Mouse (Mus musculus) stomach, embryonic 16.5 days (tissue): ENCODE data around the gene Por. TPM values are rescaled to one million over a fixed set of nuclear protein-coding genes. Genes with fewer than 3 reads are reported as not detected.

Experiments used
- ATAC-seq: fragments of 200-750 bp; cut with Nextera tagmentation; 2 replicates; pipeline ENCODE4 v1.8.0; 2017; ENCODE audit warnings: moderate number of reproducible peaks, moderate TSS enrichment; ENCODE audit not compliant: insufficient read depth, low FRiP score
- H3K27ac ChIP-seq: fragments of 300-500 bp; sonication (generic); 2 replicates; pipeline ENCODE4 v1.5.1; 2014; ENCODE audit warnings: low read length
- H3K27me3 ChIP-seq: fragments of 300-500 bp; sonication (generic); 2 replicates; pipeline ENCODE4 v1.6.1; 2014; ENCODE audit warnings: low read length, control low read depth, mixed read lengths; ENCODE audit not compliant: control insufficient read depth, insufficient read depth
- H3K36me3 ChIP-seq: fragments of 300-500 bp; sonication (generic); 2 replicates; pipeline ENCODE4 v1.6.1; 2014; ENCODE audit warnings: low read length; ENCODE audit not compliant: control insufficient read depth, insufficient read depth
- H3K4me1 ChIP-seq: fragments of 300-500 bp; sonication (generic); 2 replicates; pipeline ENCODE4 v1.6.1; 2014; ENCODE audit warnings: low read length, control low read depth, mixed read lengths; ENCODE audit not compliant: control insufficient read depth, insufficient read depth
- H3K4me2 ChIP-seq: fragments of 300-500 bp; sonication (generic); 2 replicates; pipeline ENCODE4 v1.6.1; 2014; ENCODE audit warnings: low read depth, low read length, mixed read lengths
- H3K4me3 ChIP-seq: fragments of 300-500 bp; sonication (generic); replicated peaks from 2 replicates; pipeline ENCODE4 v1.5.1; 2014; ENCODE audit warnings: mild to moderate bottlenecking, low read length
- H3K9ac ChIP-seq: fragments of 300-500 bp; sonication (generic); 2 replicates; pipeline ENCODE4 v1.6.1; 2014; ENCODE audit warnings: low read length
- H3K9me3 ChIP-seq: fragments of 300-500 bp; sonication (generic); replicated peaks from 2 replicates; pipeline ENCODE4 v1.6.1; 2016; ENCODE audit warnings: low read length, control low read depth; ENCODE audit not compliant: control insufficient read depth
- WGBS: fragments of 180-500 bp; shearing (Covaris S2); extraction: QIAGEN DNeasy Blood & Tissue Kit; methylation state at CpG from one replicate; pipeline ENCODE4 v1.1.7; 2014; 5-methylcytosine and 5-hydroxymethylcytosine counted together
- polyA plus RNA-seq: library from polyadenylated mRNA; unstranded; fragments of >200 nt; fragmentation: Nextera tagmentation; extraction: Ambion mirVana; gene quantifications from 2 replicates; pipeline ENCODE4 v1.2.1, GENCODE M21; 2015

The Por gene
- polyA plus RNA-seq, 1 experiment from 2014 or later, result 136 TPM

- no peak overlapping the region for H3K27ac ChIP-seq
- H3K9ac ChIP-seq, result no peak overlapping the region
- ATAC-seq, result no peak
- no peak overlapping the region for H3K4me2 ChIP-seq
- H3K4me1 ChIP-seq, result peaks cover 5% of the 10 kb centered on the region; the same call in 1 of the 2 replicates
- 0 out of 2 replicates have a peak, but pooled peaks cover 5% of the 10 kb centered on the region for H3K9me3 ChIP-seq
- no peaks in the 10 kb centered on the region for H3K36me3 ChIP-seq
- H3K4me3 ChIP-seq, result no peak overlapping the region
- no peaks in the 10 kb centered on the region for H3K27me3 ChIP-seq
- WGBS, result 82% methylated on average over 5 of the region's 5 CpGs
Measured at GRCm38 (mm10) chr5:135666890-135667289, 2.9 kb upstream of the Por start.

- WGBS, result 78% methylated on average over 7 of the region's 7 CpGs
- no peak overlapping the region for H3K9ac ChIP-seq
- no peak overlapping the region for H3K4me2 ChIP-seq
- H3K36me3 ChIP-seq, result no peaks in the 10 kb centered on the region
- ATAC-seq, result no peak
- 0 out of 2 replicates have a peak, but pooled peaks cover 5% of the 10 kb centered on the region for H3K9me3 ChIP-seq
- H3K4me1 ChIP-seq, result peaks cover 5% of the 10 kb centered on the region; the same call in 1 of the 2 replicates
- H3K4me3 ChIP-seq, result no peak overlapping the region
- H3K27ac ChIP-seq, result no peak overlapping the region
- no peaks in the 10 kb centered on the region for H3K27me3 ChIP-seq
Measured at GRCm38 (mm10) chr5:135668071-135668470, 1.8 kb upstream of the Por start.

- peak overlapping the region; percentile 66 for H3K27ac ChIP-seq
- peaks cover 27% of the 10 kb centered on the region for H3K4me1 ChIP-seq
- no peak overlapping the region; the same call in 1 of the 2 replicates for H3K9ac ChIP-seq
- whole genome bisulfite sequencing, result 80% methylated on average over 2 of the region's 2 CpGs
- no peak overlapping the region for H3K4me2 ChIP-seq
- ATAC-seq, result no peak
- no peak overlapping the region; the same call in 1 of the 2 replicates for H3K4me3 ChIP-seq
- H3K9me3 ChIP-seq, result 0 out of 2 replicates have a peak, but pooled peaks cover 4% of the 10 kb centered on the region
- no peaks in the 10 kb centered on the region for H3K36me3 ChIP-seq
- no peaks in the 10 kb centered on the region for H3K27me3 ChIP-seq
Measured at GRCm38 (mm10) chr5:135670881-135671280, 1.0 kb downstream of the Por start.

- H3K4me1 ChIP-seq, result peaks cover 27% of the 10 kb centered on the region
- no peaks in the 10 kb centered on the region for H3K27me3 ChIP-seq
- no peak overlapping the region for H3K4me2 ChIP-seq
- H3K9me3 ChIP-seq, result no peaks in the 10 kb centered on the region
- H3K9ac ChIP-seq, result peak overlapping the region; percentile 16; the same call in 1 of the 2 replicates
- peak overlapping the region; percentile 46 for H3K27ac ChIP-seq
- no peak overlapping the region for H3K4me3 ChIP-seq
- no peaks in the 10 kb centered on the region for H3K36me3 ChIP-seq
- 70% methylated on average over 4 of the region's 4 CpGs for WGBS
- no peak for ATAC-seq
Measured at GRCm38 (mm10) chr5:135672509-135672908, 2.7 kb downstream of the Por start.

- Histone ChIP-seq H3K4me3 (no peak overlapping the region), H3K4me1 (peaks cover 27% of the 10 kb centered on the region), H3K27ac (peak overlapping the region; percentile 46), H3K9ac (peak overlapping the region; percentile 16; the same call in 1 of the 2 replicates), H3K36me3 (no peaks in the 10 kb centered on the region), H3K9me3 (no peaks in the 10 kb centered on the region), H3K4me2 (no peak overlapping the region), H3K27me3 (no peaks in the 10 kb centered on the region)
- WGBS, result 51% methylated on average over 5 of the region's 5 CpGs
- no peak for ATAC-seq
Measured at GRCm38 (mm10) chr5:135672980-135673379, 3.1 kb downstream of the Por start.

GRCm38 (mm10) chr5:135674349-135674775 lies 4.5 kb downstream of the Por start:
- peak overlapping the region; percentile 28; the same call in 1 of the 2 replicates for H3K4me2 ChIP-seq
- 33% methylated on average over 3 of the region's 3 CpGs for WGBS
- peak; percentile 8; the same call in 1 of the 2 replicates for ATAC-seq

GRCm38 (mm10) chr5:135674821-135675220 lies 5.0 kb downstream of the Por start:
- H3K27ac ChIP-seq, result peak overlapping the region; percentile 21; the same call in 1 of the 2 replicates
- peak overlapping the region; percentile 28; the same call in 1 of the 2 replicates for H3K4me2 ChIP-seq
- H3K9me3 ChIP-seq, result no peaks in the 10 kb centered on the region
- no peak overlapping the region for H3K4me3 ChIP-seq
- no peaks in the 10 kb centered on the region for H3K36me3 ChIP-seq
- ATAC-seq, result peak; percentile 63; the same call in 1 of the 2 replicates
- no peaks in the 10 kb centered on the region for H3K27me3 ChIP-seq
- 6% methylated on average over 11 of the region's 11 CpGs for WGBS
- peak overlapping the region; percentile 43; the same call in 1 of the 2 replicates for H3K9ac ChIP-seq
- H3K4me1 ChIP-seq, result peaks cover 26% of the 10 kb centered on the region

More at GRCm38 (mm10) chr5:135674349-135674775, 4.5 kb downstream of the Por start:
- H3K27me3 ChIP-seq, result no peaks in the 10 kb centered on the region
- no peaks in the 10 kb centered on the region for H3K9me3 ChIP-seq
- H3K4me1 ChIP-seq, result peaks cover 27% of the 10 kb centered on the region
- no peak overlapping the region for H3K4me3 ChIP-seq
- no peaks in the 10 kb centered on the region for H3K36me3 ChIP-seq
- H3K27ac ChIP-seq, result peak overlapping the region; percentile 9; the same call in 1 of the 2 replicates
- H3K9ac ChIP-seq, result no peak overlapping the region

GRCm38 (mm10) chr5:135676696-135677095 lies 6.9 kb downstream of the Por start:
- H3K9me3 ChIP-seq, result no peaks in the 10 kb centered on the region
- peaks cover 22% of the 10 kb centered on the region for H3K4me1 ChIP-seq
- WGBS, result 71% methylated on average over 3 of the region's 3 CpGs
- H3K9ac ChIP-seq, result no peak overlapping the region
- no peak for ATAC-seq
- H3K4me2 ChIP-seq, result no peak overlapping the region
- no peak overlapping the region for H3K4me3 ChIP-seq
- no peaks in the 10 kb centered on the region for H3K36me3 ChIP-seq
- H3K27me3 ChIP-seq, result no peaks in the 10 kb centered on the region
- H3K27ac ChIP-seq, result no peak overlapping the region

- H3K4me3 ChIP-seq, result no peak overlapping the region
- H3K4me2 ChIP-seq, result no peak overlapping the region
- H3K27me3 ChIP-seq, result no peaks in the 10 kb centered on the region
- no peak for ATAC-seq
- WGBS, result 52% methylated on average over 2 of the region's 2 CpGs
- no peaks in the 10 kb centered on the region for H3K36me3 ChIP-seq
- no peak overlapping the region for H3K9ac ChIP-seq
- H3K9me3 ChIP-seq, result no peaks in the 10 kb centered on the region
- peaks cover 22% of the 10 kb centered on the region for H3K4me1 ChIP-seq
- no peak overlapping the region for H3K27ac ChIP-seq
Measured at GRCm38 (mm10) chr5:135677251-135677650, 7.4 kb downstream of the Por start.
